Mouse (Mus musculus) kidney, postnatal 25 days (tissue): ENCODE measurements around the gene Hs3st3b1.

Source experiments
- DNase-seq, 2 experiments: peaks; one replicate each; pipeline ENCODE4 v3.0.0; 2021; ENCODE audit warnings: mixed read lengths in 2 of 2

Gene Hs3st3b1

GRCm38 (mm10) chr11:63923386-63923785 lies 1.3 kb upstream of the Hs3st3b1 start:
- DNase-seq = peak in 1 of 2 experiments; percentile 45

GRCm38 (mm10) chr11:63921044-63921951 lies 792 bp downstream of the Hs3st3b1 start:
- DNase-seq = peak; percentile 12 to 44

DNA sequence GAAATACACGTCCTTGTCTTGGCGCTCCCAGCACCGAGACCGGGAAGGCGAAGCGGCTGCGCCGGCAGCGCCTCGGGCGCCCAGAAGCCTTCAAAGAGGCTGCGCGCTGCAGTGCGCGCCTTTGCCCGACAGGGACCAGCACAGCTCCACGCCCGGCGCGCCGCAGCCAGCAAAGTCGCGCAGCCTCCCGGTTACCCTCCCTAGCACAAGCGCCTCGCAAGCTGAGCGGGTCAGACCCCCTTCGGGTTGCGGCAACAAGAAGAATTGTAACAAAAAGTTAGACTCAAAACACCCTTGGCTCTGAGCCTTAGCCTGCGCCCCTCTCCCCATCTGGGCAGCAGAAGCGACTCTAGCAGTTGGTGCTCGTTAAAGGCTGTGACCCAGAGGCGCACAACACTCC lies 1.6 kb downstream of the Hs3st3b1 start:
- peak; percentile 82 to 88 for DNase-seq

- DNase-seq = peak; percentile 25 to 51
These were observed 2.6 kb downstream of the Hs3st3b1 start for GRCm38 (mm10) chr11:63919211-63920098.

GRCm38 (mm10) chr11:63918321-63919105 lies 3.6 kb downstream of the Hs3st3b1 start:
- DNase-seq = peak; percentile 63 to 85

DNA sequence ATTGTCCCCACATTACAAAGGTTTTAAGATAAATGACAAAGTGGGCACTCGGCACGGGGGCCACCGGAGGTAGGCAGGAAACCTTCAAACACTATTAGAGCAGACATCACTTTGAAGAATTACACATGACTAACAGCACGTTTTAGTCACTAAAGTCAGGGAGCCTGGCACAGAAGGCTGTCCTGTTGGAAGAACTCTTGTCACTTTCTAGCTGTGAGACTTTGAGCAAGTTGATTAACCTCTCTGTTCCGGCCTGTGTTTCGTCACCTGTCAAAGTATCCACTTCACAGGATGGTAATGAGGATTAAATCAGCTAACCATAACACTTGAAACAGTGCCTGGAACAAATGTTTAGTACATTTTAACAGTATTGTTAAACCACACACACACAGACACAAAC lies 4.5 kb downstream of the Hs3st3b1 start:
- DNase-seq = no peak

DNA sequence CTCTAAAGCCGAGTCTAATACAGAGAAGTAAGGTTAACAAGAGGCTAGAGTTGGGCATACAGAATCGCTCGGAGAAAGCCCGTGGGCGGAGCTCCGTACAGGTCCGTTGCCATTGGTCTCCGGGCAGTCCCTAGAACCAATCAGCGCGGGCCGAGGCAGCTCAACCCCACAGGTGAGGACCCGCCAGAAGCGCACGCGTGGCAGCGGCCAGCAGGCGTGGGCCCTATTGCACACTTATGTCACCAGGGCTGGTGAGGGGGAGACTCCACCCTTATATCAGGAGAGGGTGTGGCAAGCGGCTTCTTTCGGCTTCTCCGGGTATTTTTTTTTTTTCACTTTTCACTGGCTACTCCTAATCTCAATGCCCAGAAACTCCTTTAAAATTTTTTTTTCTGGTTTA lies 7.7 kb downstream of the Hs3st3b1 start:
- DNase-seq = peak; percentile 90 to 96

GRCm38 (mm10) chr11:63913936-63914335 lies 8.2 kb downstream of the Hs3st3b1 start:
- DNase-seq = no peak

DNA sequence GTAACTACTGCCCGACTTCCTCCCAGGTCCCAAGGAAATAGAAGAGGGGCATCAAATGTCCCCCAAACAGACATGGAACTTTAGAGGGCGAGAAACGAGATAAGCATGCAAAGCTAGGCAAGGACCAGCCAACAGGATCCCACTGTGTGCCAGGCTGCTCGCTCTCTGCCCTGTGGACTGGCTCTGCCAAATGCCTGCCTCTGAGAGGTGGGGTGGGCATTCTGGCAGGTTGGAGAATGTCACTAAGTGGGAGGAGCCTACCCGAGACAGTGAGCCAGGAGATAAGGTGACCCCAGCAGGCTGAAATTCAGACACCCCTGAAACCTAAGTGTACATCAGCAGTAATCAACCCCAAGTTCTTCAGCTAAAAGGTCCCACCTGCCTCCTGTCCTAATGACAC lies 11.1 kb downstream of the Hs3st3b1 start:
- DNase-seq = no peak

DNA sequence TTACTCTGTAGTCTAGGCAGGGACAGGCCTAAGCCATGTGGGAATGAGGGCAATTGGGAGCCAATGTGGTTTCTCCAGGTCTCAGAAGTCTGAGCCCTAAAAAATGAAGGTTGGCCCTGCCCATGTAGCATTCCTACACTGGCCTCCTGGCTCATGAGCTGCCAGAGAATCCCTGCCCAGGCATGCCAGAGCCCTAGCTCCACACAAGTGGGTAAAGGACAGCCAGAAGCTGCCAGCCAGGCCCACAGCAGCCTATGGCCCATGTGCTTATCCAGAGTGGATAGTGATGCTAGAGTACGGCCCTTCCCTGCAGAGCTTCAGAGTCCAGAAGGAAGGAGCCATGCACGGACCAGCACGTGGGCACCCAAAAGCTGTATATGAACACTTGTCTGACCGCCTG lies 12.1 kb downstream of the Hs3st3b1 start:
- no peak for DNase-seq

DNA sequence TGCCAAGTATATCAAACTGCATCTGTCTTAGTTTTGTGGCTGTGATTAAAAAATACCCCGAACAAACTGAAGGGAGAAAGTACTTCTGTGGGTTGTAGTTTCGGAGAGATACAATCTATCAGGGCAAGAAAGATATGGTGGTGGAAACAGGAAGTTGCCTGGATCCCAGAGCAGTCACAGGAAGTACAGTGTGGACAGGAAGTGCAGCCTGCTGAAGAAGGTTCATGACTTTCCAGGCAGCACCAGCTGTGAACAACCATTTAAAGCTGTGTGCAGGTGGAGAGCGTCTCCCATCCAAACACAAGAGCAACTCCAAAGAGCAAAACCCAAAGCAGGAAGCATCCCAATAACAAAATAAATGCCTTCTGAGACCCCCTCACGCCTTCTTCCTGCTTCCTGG lies 13.6 kb downstream of the Hs3st3b1 start:
- no peak for DNase-seq

DNA sequence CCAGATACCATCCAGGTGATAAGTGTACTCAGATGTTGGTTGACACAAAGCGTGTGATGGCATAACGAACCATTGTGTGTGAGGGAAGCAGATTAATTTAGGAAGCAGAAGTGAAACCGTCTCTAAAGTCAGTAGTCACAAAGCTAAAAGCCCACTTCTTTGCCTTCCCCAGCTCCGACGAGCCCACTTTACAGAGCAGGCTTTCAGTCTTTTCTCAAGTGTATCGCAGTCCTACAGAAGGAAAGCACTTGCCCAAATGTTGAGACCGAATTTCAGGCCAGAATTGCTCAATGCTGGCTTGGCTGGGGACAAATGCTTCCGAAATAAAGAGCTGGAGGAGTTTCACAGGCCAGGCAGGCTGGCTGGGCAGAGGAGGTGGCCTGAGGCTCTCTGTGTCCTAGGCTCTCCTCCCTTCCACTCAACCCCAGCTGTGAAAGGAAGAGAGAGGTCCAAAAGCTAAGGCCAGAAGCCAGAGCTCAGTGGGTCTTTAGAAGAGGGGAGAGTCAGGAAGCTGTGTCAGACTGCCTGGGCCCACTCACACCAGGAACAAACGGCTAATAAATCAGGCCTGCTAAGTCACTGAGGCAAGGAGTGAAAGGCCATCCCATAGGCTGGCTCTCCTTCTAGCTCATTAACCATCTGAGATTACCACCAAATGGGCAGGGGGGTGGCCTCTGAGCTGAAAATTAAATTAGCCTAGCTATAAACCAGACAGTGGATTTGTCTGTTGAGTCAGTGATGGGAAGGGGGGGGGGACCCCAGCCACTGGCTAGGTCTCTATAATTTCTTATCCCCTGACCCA lies 15.3 kb downstream of the Hs3st3b1 start:
- no peak for DNase-seq

DNA sequence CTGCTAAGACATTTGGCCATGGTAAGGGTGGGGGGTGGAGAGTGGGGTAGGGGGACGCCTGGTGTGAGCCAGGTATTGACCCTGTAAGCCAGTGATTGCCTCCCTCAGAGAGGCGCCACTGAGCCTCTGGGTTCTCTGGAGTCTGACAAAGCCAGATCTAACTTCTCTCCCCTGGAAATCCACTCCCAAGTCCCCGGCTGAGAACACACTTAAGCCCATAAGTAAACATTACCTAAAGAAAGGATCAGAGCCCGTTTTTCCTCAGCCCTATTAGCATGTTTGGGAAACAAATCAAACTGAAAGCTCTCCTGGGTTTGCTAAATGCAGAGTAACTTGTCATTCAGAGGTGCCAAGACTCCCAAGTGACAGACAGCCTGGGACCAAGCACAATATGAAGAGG lies 17.3 kb downstream of the Hs3st3b1 start:
- no peak for DNase-seq

DNA sequence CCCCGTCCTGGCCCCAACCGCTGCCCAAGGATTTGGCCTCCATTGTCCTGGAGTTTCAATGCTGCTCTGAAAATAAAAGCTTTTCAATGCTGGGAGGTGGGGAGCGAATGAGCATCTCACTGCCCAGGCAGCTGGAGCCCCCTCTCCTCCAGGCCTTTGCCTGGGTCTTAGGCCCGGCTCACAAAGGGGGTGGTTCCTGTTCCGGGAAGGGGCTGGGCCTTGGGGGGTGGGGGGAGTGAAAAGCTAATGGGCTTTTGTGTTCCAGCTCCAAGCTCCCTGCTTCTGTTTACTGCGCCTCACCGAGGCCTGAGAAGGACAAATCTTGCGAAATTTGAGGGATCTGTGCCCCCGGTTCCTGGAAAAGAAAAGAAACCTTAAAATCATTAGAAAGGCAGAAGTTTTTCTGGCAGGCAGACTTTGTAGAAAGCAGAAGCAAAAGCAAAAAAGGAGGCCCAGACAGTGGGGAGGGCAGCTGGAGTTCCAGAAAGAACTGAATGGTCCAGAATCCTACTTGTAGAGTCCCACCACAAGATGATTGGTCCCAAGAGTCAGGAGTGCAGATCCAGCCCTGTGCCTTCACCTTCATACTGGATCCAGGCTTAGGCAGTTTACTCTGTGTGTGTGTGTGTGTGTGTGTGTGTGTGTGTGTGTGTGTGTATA lies 23.5 kb downstream of the Hs3st3b1 start:
- no peak for DNase-seq

DNA sequence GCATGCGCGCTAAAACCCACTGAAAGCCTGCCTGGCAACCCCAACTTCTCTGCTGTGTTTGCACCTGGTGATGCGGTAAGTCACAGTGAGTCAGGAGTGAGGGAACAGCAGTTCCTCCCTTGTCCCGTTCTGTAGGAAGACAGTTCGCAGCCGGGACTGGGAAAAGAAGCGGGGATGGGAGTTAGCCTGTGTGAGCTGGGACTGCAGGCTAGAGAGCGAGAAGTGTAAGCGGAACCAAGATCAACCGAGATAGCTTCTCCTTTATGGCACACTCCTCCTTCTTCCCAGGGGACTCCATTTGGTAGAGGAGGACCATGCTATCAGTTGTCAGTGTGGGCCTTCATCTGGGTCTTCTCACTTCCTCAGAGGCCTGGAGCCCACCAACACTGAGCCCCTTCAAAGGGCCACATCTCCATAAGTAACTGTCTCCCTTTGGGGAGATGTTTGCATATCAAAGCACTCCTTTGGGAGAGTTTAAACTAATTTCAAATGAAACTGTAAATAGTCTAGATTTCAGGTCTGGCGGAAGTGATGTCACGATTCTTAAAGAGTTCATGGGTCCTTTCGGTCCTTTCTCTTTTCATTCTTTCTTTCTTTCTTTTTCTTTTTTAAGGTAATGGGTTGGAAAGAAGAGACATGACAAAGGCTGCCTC lies 24.1 kb downstream of the Hs3st3b1 start:
- DNase-seq = no peak

DNA sequence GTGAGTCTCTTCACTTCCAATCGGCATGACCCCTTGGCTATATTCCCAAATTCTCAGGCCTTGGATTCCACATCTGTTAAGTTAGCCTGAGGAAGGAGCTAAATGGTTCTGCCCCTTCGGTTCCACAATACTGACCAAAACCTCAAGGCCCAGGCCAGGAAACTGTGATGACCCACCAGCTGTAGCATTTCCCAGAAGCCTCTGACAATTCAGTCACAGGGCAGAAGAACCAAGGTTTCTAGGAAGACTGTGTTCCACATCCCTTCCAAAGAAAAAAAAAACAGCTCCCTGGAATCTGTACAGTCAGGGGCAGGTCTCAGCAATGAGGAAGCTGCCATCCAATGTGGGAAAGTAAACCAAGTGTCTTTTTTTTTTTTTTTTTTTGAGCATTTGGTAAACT lies 25.1 kb downstream of the Hs3st3b1 start:
- DNase-seq = no peak

DNA sequence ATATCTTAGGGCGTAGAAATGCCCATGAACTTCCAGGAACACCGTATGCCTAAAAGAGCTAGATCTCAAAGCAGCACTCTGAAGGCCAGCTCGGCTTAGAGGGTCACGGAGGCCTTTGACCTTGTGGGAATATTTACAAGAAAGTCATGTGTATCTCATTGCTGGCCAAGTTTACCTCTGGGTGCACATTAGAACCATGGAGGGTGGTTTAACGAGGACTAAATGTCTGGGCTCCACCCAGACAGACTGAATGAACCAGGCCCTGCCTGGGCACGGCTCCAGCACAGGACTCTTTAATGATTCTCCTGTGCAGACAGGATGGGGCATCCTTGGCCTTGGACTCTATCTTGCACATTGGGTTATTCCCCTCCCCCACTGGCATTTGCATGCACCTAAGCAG lies 27.9 kb downstream of the Hs3st3b1 start:
- DNase-seq = peak; percentile 55 to 77

DNA sequence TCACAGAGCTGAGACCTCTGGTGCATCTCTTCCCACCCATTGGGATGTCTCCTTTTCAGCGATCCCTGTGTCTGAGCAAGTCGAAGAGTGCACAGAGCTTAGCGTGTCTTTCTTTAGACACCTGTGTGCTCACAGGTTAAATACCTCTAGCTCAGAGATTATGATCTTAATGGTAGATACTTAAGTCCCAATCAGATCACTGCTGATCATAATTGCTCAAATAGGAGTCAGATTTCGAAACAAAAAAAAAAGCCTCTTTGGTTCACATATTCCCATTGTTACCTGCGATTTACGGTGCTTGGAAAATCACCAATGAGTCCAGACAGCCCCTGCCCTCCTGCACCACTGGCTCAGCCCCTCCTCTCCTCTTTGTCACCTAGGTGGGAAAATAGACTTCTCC lies 28.5 kb downstream of the Hs3st3b1 start:
- DNase-seq = no peak

DNA sequence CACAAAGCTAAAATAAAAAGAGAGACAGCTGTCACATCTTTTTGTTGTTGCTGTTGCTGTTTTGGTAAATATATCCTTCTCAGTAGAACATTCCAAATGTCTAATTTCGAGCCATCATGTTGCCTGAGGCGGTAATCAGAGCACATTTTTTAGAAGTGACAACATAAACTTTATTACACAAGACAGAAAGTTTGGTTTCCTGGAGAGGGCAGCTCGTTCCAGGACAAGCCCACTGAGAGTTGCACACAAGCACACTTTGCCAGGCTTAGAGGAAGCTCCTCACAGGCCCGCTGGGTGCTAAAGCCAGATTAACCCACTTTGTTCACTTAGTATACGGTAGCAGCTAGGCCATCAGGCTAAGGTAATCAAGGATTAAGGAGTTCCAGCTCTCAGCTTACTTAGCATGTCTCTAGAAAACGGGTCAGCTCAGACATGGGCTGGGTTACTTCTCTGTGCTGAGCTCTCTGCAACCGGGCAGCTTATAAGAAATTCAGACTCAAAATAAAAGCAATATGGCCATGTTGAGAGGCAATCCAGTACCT lies 30.5 kb downstream of the Hs3st3b1 start:
- no peak for DNase-seq

DNA sequence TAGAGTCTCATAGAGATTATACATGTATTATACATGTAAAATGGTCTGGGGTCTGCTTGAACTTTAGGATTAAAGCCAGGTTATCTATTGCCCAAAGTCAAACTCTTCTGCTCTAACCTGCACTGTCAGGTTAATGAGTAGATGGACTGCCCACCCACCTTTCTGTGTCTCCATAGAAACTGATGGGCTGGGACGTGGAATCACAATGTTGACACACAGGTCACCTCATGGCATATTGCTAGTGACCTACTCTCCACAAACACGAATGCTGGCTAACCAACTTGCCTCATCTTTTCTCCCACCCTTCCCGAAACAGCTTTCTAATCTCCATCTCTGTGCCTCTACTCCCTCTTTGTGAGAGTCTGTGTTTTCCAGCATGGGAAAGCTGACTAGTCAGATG lies 38.7 kb downstream of the Hs3st3b1 start:
- no peak for DNase-seq

DNA sequence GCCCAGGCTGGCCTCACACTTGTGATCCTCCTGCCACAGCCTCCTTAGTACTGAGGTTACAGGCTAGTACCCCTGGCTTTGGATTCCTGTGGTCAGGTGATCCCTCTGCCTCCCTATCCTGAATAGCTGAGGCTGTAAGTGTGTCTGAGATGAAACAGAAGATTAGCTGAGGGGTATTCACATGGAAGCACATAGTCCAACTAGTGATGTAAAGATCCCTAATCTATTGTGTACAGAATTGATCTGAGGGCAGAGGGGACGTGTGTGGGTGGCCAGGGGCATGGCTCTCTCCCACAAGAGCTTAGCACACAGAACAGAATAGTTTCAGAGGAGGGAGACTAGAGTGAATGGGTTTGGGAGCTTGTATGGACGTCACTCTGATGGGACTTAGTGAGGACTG lies 41.8 kb downstream of the Hs3st3b1 start:
- DNase-seq = no peak
